Mouse (Mus musculus) limb, embryonic 13.5 days (tissue): ENCODE data around the gene Ssr2. TPM values are rescaled to one million over a fixed set of nuclear protein-coding genes. Genes with fewer than 3 reads are reported as not detected.
"Not testable (repeated sequence)": the region's sequence is repeated elsewhere in the genome, so short reads cannot be mapped to it uniquely, and the experiment has no call there.

Source experiments
- ATAC-seq: fragments of 200-750 bp; cut with Nextera tagmentation; 2 replicates; pipeline ENCODE4 v1.8.0; 2017; ENCODE audit warnings: low read depth, moderate number of reproducible peaks, moderate TSS enrichment; ENCODE audit not compliant: low FRiP score
- H3K27ac ChIP-seq: fragments of 300-500 bp; sonication (generic); 2 replicates; pipeline ENCODE4 v1.5.1; 2015; ENCODE audit warnings: inconsistent platforms, mild to moderate bottlenecking, moderate library complexity
- H3K27me3 ChIP-seq: fragments of 300-500 bp; sonication (generic); 2 replicates; pipeline ENCODE4 v1.6.1; 2015; ENCODE audit warnings: mild to moderate bottlenecking, inconsistent platforms
- H3K36me3 ChIP-seq: fragments of 300-500 bp; sonication (generic); 2 replicates; pipeline ENCODE4 v1.6.1; 2015; ENCODE audit warnings: inconsistent platforms, mild to moderate bottlenecking, moderate library complexity
- H3K4me1 ChIP-seq: fragments of 300-500 bp; sonication (generic); 2 replicates; pipeline ENCODE4 v1.6.1; 2015; ENCODE audit warnings: inconsistent platforms
- H3K4me2 ChIP-seq: fragments of 300-500 bp; sonication (generic); replicated peaks from 2 replicates; pipeline ENCODE4 v1.6.1; 2015; ENCODE audit warnings: inconsistent platforms, mild to moderate bottlenecking, moderate library complexity
- H3K4me3 ChIP-seq: fragments of 300-500 bp; sonication (generic); 2 replicates; pipeline ENCODE4 v1.5.1; 2015; ENCODE audit warnings: moderate library complexity, mild to moderate bottlenecking, inconsistent platforms
- H3K9ac ChIP-seq: fragments of 300-500 bp; sonication (generic); 2 replicates; pipeline ENCODE4 v1.6.1; 2015; ENCODE audit warnings: mild to moderate bottlenecking, inconsistent platforms
- H3K9me3 ChIP-seq: fragments of 300-500 bp; sonication (generic); 2 replicates; pipeline ENCODE4 v1.6.1; 2016; ENCODE audit warnings: inconsistent platforms
- WGBS: fragments of 180-500 bp; shearing (Covaris S2); methylation state at CpG from one replicate; pipeline ENCODE4 v1.1.7; 2015; 5-methylcytosine and 5-hydroxymethylcytosine counted together
- polyA plus RNA-seq: library from polyadenylated mRNA; unstranded; fragments of >200 nt; fragmentation: Nextera tagmentation; extraction: Ambion mirVana; gene quantifications from 2 replicates; pipeline ENCODE4 v1.2.1, GENCODE M21; 2015

The Ssr2 gene
- polyA plus RNA-seq, 1 experiment from 2014 or later, result 306 TPM

- ATAC-seq, result no peak
- no peak overlapping the region for H3K9ac ChIP-seq
- H3K27ac ChIP-seq, result no peak overlapping the region
- no peaks in the 10 kb centered on the region for H3K4me1 ChIP-seq
- H3K27me3 ChIP-seq, result no peaks in the 10 kb centered on the region
- H3K4me3 ChIP-seq, result no peak overlapping the region
- H3K4me2 ChIP-seq, result no peak overlapping the region
- 81% methylated on average over 1 of the region's 1 CpGs for WGBS
- peaks cover 39% of the 10 kb centered on the region for H3K36me3 ChIP-seq
- no peaks in the 10 kb centered on the region for H3K9me3 ChIP-seq
Observed at GRCm38 (mm10) chr3:88571856-88572255, 3.8 kb upstream of the Ssr2 start.

- Histone ChIP-seq H3K36me3 (peaks cover 30% of the 10 kb centered on the region), H3K4me1 (no peaks in the 10 kb centered on the region), H3K4me3 (no peak overlapping the region), H3K27ac (no peak overlapping the region), H3K9me3 (no peaks in the 10 kb centered on the region), H3K4me2 (no peak overlapping the region), H3K9ac (no peak overlapping the region), H3K27me3 (no peaks in the 10 kb centered on the region)
- WGBS, result 66% methylated on average over 2 of the region's 2 CpGs
- ATAC-seq, result no peak
Observed at GRCm38 (mm10) chr3:88572835-88573234, 2.8 kb upstream of the Ssr2 start.

- 73% methylated on average over 2 of the region's 2 CpGs for WGBS
- H3K36me3 ChIP-seq, result peaks cover 20% of the 10 kb centered on the region
- H3K27me3 ChIP-seq, result no peaks in the 10 kb centered on the region
- H3K4me1 ChIP-seq, result 0 out of 2 replicates have a peak, but pooled peaks cover under 1% of the 10 kb centered on the region
- no peak overlapping the region for H3K4me2 ChIP-seq
- no peaks in the 10 kb centered on the region for H3K9me3 ChIP-seq
- no peak overlapping the region for H3K4me3 ChIP-seq
- no peak overlapping the region for H3K27ac ChIP-seq
- no peak for ATAC-seq
- no peak overlapping the region for H3K9ac ChIP-seq
Observed at GRCm38 (mm10) chr3:88573810-88574209, 1.9 kb upstream of the Ssr2 start.

GRCm38 (mm10) chr3:88577846-88578245, 2.2 kb downstream of the Ssr2 start:
- H3K9me3 ChIP-seq, ATAC-seq, H3K4me3 ChIP-seq, H3K27ac ChIP-seq, H3K27me3 ChIP-seq, H3K9ac ChIP-seq, H3K4me2 ChIP-seq: not testable (repeated sequence)
- WGBS, result 83% methylated on average over 5 of the region's 5 CpGs
- H3K4me1 ChIP-seq, result peaks cover 17% of the 10 kb centered on the region
- H3K36me3 ChIP-seq, result peaks cover 20% of the 10 kb centered on the region

- Histone ChIP-seq H3K36me3 (peaks cover 29% of the 10 kb centered on the region), H3K4me2 (peak overlapping the region; percentile 77), H3K4me3 (peak overlapping the region; percentile 71), H3K27me3 (no peaks in the 10 kb centered on the region), H3K4me1 (peaks cover 17% of the 10 kb centered on the region), H3K9ac (no peak overlapping the region), H3K9me3 (no peaks in the 10 kb centered on the region), H3K27ac (no peak overlapping the region)
- peak; percentile 12; the same call in 1 of the 2 replicates for ATAC-seq
- WGBS, result 49% methylated on average over 8 of the region's 8 CpGs
Observed at GRCm38 (mm10) chr3:88578498-88579424, 3.1 kb downstream of the Ssr2 start.

GRCm38 (mm10) chr3:88579454-88580117, 3.9 kb downstream of the Ssr2 start:
- Histone ChIP-seq H3K27me3 (no peaks in the 10 kb centered on the region), H3K36me3 (peaks cover 37% of the 10 kb centered on the region), H3K4me2 (peak overlapping the region; percentile 77), H3K27ac (peak overlapping the region; percentile 45; the same call in 1 of the 2 replicates), H3K9ac (peak overlapping the region; percentile 87), H3K4me3 (peak overlapping the region; percentile 71), H3K4me1 (peaks cover 17% of the 10 kb centered on the region), H3K9me3 (no peaks in the 10 kb centered on the region)
- WGBS, result under 1% methylated on average over 34 of the region's 34 CpGs
- peak; percentile 88 for ATAC-seq

GRCm38 (mm10) chr3:88585769-88586168, 10.1 kb downstream of the Ssr2 start:
- peaks cover 12% of the 10 kb centered on the region for H3K4me1 ChIP-seq
- WGBS, result 93% methylated on average over 6 of the region's 6 CpGs
- no peak overlapping the region for H3K4me3 ChIP-seq
- no peak overlapping the region for H3K9ac ChIP-seq
- no peaks in the 10 kb centered on the region for H3K9me3 ChIP-seq
- H3K4me2 ChIP-seq, result no peak overlapping the region
- no peak overlapping the region for H3K27ac ChIP-seq
- ATAC-seq, result no peak
- H3K36me3 ChIP-seq, result peaks cover 80% of the 10 kb centered on the region
- no peaks in the 10 kb centered on the region for H3K27me3 ChIP-seq

GRCm38 (mm10) chr3:88586640-88587039, 11.0 kb downstream of the Ssr2 start:
- no peak overlapping the region for H3K27ac ChIP-seq
- no peak overlapping the region for H3K4me3 ChIP-seq
- no peaks in the 10 kb centered on the region for H3K27me3 ChIP-seq
- peaks cover 13% of the 10 kb centered on the region for H3K4me1 ChIP-seq
- no peak overlapping the region for H3K4me2 ChIP-seq
- WGBS, result 91% methylated on average over 5 of the region's 5 CpGs
- H3K9me3 ChIP-seq, result no peaks in the 10 kb centered on the region
- no peak overlapping the region for H3K9ac ChIP-seq
- H3K36me3 ChIP-seq, result peaks cover 73% of the 10 kb centered on the region
- no peak for ATAC-seq

GRCm38 (mm10) chr3:88590246-88590645, 14.6 kb downstream of the Ssr2 start:
- 28% methylated on average over 5 of the region's 5 CpGs for WGBS
- Histone ChIP-seq H3K27ac (peak overlapping the region; percentile 39; the same call in 1 of the 2 replicates), H3K4me2 (no peak overlapping the region), H3K4me1 (peaks cover 32% of the 10 kb centered on the region), H3K4me3 (no peak overlapping the region), H3K36me3 (peaks cover 43% of the 10 kb centered on the region), H3K27me3 (no peaks in the 10 kb centered on the region), H3K9me3 (no peaks in the 10 kb centered on the region), H3K9ac (no peak overlapping the region)
- ATAC-seq, result no peak

- WGBS, result 45% methylated on average over 3 of the region's 3 CpGs
- Histone ChIP-seq H3K4me1 (peaks cover 32% of the 10 kb centered on the region), H3K27ac (peak overlapping the region; percentile 33; the same call in 1 of the 2 replicates), H3K9ac (no peak overlapping the region; the same call in 1 of the 2 replicates), H3K4me2 (no peak overlapping the region), H3K36me3 (peaks cover 36% of the 10 kb centered on the region), H3K9me3 (no peaks in the 10 kb centered on the region), H3K4me3 (no peak overlapping the region), H3K27me3 (no peaks in the 10 kb centered on the region)
- no peak for ATAC-seq
Observed at GRCm38 (mm10) chr3:88591044-88591443, 15.4 kb downstream of the Ssr2 start.

GRCm38 (mm10) chr3:88591950-88592731, 16.5 kb downstream of the Ssr2 start:
- H3K27ac ChIP-seq, result no peak overlapping the region; the same call in 1 of the 2 replicates
- H3K4me2 ChIP-seq, result no peak overlapping the region
- peaks cover 32% of the 10 kb centered on the region for H3K4me1 ChIP-seq
- H3K9ac ChIP-seq, result no peak overlapping the region
- 35% methylated on average over 9 of the region's 9 CpGs for WGBS
- ATAC-seq, result no peak
- H3K4me3 ChIP-seq, result no peak overlapping the region
- H3K27me3 ChIP-seq, result no peaks in the 10 kb centered on the region
- H3K9me3 ChIP-seq, result no peaks in the 10 kb centered on the region
- peaks cover 25% of the 10 kb centered on the region for H3K36me3 ChIP-seq
